ENCODE assay signal across 9 mouse cellular contexts in the genomic region with DNA sequence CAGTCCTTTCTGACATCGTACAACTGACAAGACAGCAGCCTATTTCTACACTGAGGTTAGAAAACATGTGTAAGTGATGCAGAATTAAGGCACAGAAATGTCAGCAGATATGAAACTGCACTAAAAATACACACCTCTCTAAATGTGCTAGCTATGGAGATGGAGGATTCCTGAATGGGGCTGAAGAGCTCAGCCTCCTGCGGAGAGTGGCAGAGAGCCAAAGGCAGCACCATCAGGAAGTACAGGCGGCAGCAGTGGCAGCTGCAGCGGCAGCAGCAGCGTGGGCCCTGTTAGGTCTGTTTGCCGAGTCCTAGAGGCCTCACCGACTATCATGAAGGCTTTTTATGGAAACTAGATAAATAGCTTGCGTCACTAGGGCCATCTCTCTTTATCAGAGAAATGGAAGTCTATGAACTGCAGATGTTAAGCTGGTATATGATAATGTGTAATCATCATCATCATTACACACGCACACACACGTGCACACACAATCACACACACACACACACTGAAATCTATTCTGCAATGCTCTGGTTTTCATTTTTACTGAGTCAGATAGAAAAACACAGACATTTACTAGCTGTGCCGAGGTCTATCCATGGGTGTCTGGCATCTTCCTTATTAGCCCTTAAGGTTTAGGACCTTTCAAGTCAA.
A peak's percentile ranks its signal among the peaks of the same experiment; 100 is the strongest.
DNase-seq lines count a peak whose midpoint lies in the region; ATAC-seq lines count a peak whose summit lies in the region.
"Had no signal": no experiment of that assay in that cellular context is flagged by ENCODE, and none has a peak within 500 bp of the region (broad histone marks: within the 10 kb centered on the region; RNA-seq: fewer than 3 reads in every experiment).

No protein-coding gene starts in this region.

- H3K27me3 ChIP-seq in forebrain, embryonic 15.5 days = no peaks in the 10 kb centered on the region

- H3K4me2 ChIP-seq in forebrain, embryonic 15.5 days (replicated peaks) = no peak overlapping the region
- H3K4me2 ChIP-seq: limb, embryonic 12.5 days had no signal

- intact Hi-C loops in left cerebral cortex, postnatal 25 days (cut with DNase I) = loop anchor here (5.0 kb wide), 1 partner anchor 262 kb away; no protein-coding TSS in a partner anchor

- no peaks in the 10 kb centered on the region for H3K36me3 ChIP-seq in forebrain, embryonic 15.5 days
- H3K36me3 ChIP-seq: limb, embryonic 12.5 days had no signal

- ATAC-seq in forebrain, embryonic 15.5 days (replicated peaks) = peak; percentile 89

- DNase-seq in gastrocnemius, postnatal 10 days = peak; percentile 16
- DNase-seq in gastrocnemius, adult 8-10 months (ENCODE audit: low spot score in 2 of 2) = no peak
- DNase-seq in Muller cell, postnatal 12 days (ENCODE audit: inconsistent ontology term) = peak; percentile 52
- DNase-seq in induced T-regulatory cell, adult 2 months (ENCODE audit: low read depth) = peak; percentile 35
- DNase-seq in left cerebral cortex, postnatal 25 days (ENCODE audit: low spot score in 2 of 2) = peak; percentile 69 to 92
- peak; percentile 1 for DNase-seq in naive thymus-derived CD4-positive, alpha-beta T cell, adult 2 months (ENCODE audit: low read depth)
- no peak for DNase-seq in spleen, adult 12 weeks (ENCODE audit: low spot score)

- no peaks in the 10 kb centered on the region for H3K9me3 ChIP-seq in forebrain, embryonic 15.5 days
- H3K9me3 ChIP-seq: limb, embryonic 12.5 days had no signal

- peaks cover 7% of the 10 kb centered on the region; the same call in 1 of the 2 replicates for H3K4me1 ChIP-seq in forebrain, embryonic 15.5 days

- no peak overlapping the region for H3K27ac ChIP-seq in forebrain, embryonic 15.5 days (replicated peaks)
- H3K27ac ChIP-seq: limb, embryonic 12.5 days had no signal

- H3K9ac ChIP-seq in forebrain, embryonic 15.5 days (replicated peaks) = no peak overlapping the region
- H3K9ac ChIP-seq: limb, embryonic 12.5 days had no signal

- 45% methylated on average over 11 of the region's 11 CpGs for WGBS in forebrain, embryonic 15.5 days

- no peak overlapping the region for H3K4me3 ChIP-seq in forebrain, embryonic 15.5 days
- H3K4me3 ChIP-seq: limb, embryonic 12.5 days had no signal

Comparison
In these comparisons a context has a peak if more than half of its experiments do, and no peak if none do; other contexts are left out.
1. DNase-seq: peak in gastrocnemius, postnatal 10 days (single experiment), Muller cell, postnatal 12 days (single experiment), induced T-regulatory cell, adult 2 months (single experiment), left cerebral cortex, postnatal 25 days (2 of 2) and naive thymus-derived CD4-positive, alpha-beta T cell, adult 2 months (single experiment); none in gastrocnemius, adult 8-10 months (0 of 2) and spleen, adult 12 weeks (single experiment).